24 mouse cellular contexts compared by ENCODE assay signal in the genomic region with DNA sequence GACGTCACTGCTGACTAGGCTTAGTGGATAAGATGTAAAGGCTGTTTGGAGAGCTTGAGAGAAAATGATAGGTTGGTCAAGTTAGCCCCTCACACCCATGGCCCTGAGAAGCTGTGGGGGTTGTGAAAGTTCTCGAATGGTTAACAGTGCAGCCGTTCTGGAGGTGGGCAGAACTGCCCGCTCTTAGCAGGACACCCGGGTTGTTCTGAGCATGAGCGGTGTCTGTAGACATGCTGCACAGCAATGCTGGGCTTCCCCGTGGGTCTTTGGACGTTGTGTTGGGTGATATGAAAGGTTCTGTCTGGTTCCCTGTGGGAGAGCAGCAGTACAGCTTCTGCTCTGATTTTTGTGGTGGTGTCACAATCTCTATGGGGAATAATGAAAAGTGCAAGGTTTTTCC. TPM values are rescaled to one million over a fixed set of nuclear protein-coding genes. Genes with fewer than 3 reads are reported as not detected.
DNase-seq lines count a peak whose midpoint lies in the region; ATAC-seq and TF ChIP-seq lines count a peak whose summit lies in the region.
"Had no signal": no experiment of that assay in that cellular context is flagged by ENCODE, and none has a peak within 500 bp of the region (broad histone marks: within the 10 kb centered on the region; RNA-seq: fewer than 3 reads in every experiment).

No protein-coding gene starts in this region.

- no peak overlapping the region for H3K4me3 ChIP-seq in liver, adult 2 months (ENCODE audit: insufficient read depth, low read depth, low read length)
- no peak overlapping the region for H3K4me3 ChIP-seq in liver, embryonic 11.5 days (ENCODE audit: low read depth, low read length)
- H3K4me3 ChIP-seq in midbrain, embryonic 11.5 days (ENCODE audit: low read depth, low read length), result no peak overlapping the region
- no peak overlapping the region for H3K4me3 ChIP-seq in midbrain, embryonic 16.5 days (ENCODE audit: low read depth, low read length)
- H3K4me3 ChIP-seq: embryonic facial prominence, embryonic 10.5 days; embryonic facial prominence, embryonic 12.5 days; forebrain, embryonic 13.5 days; forebrain, embryonic 15.5 days had no signal

- no peak for TF ChIP-seq POLR2A in liver, adult 2 months (IDR thresholded peaks at IDR 0.05; ENCODE audit: extremely low read depth, insufficient read depth, low read length)

- no peak overlapping the region for H3K9ac ChIP-seq in liver, adult 2 months (ENCODE audit: low read depth, low read length)
- H3K9ac ChIP-seq in liver, embryonic 11.5 days (ENCODE audit: low read depth, low read length), result no peak overlapping the region
- no peak overlapping the region for H3K9ac ChIP-seq in midbrain, embryonic 11.5 days (ENCODE audit: low read length)
- H3K9ac ChIP-seq in midbrain, embryonic 16.5 days (ENCODE audit: low read depth, low read length), result no peak overlapping the region
- H3K9ac ChIP-seq: embryonic facial prominence, embryonic 12.5 days; forebrain, embryonic 13.5 days; forebrain, embryonic 15.5 days had no signal

- no peak for ATAC-seq in liver, embryonic 11.5 days (replicated peaks; ENCODE audit: low FRiP score)
- ATAC-seq in midbrain, embryonic 11.5 days (ENCODE audit: low FRiP score), result no peak
- no peak for ATAC-seq in midbrain, embryonic 16.5 days
- ATAC-seq: activated CD4-positive, CD25-positive, alpha-beta regulatory T cell, adult 4 months; CD4-positive, CD25-positive, alpha-beta regulatory T cell, adult 4 months; forebrain, embryonic 13.5 days; forebrain, embryonic 15.5 days; Patski had no signal

- H3K27ac ChIP-seq in liver, adult 2 months (replicated peaks; ENCODE audit: insufficient read depth, low read depth, low read length), result peak overlapping the region; percentile 37; the same call in 1 of the 2 replicates
- no peak overlapping the region for H3K27ac ChIP-seq in liver, embryonic 11.5 days (ENCODE audit: low read depth, low read length)
- H3K27ac ChIP-seq in midbrain, embryonic 11.5 days (ENCODE audit: low read depth, low read length), result no peak overlapping the region
- no peak overlapping the region for H3K27ac ChIP-seq in midbrain, embryonic 16.5 days (ENCODE audit: low read length)
- H3K27ac ChIP-seq: embryonic facial prominence, embryonic 10.5 days; embryonic facial prominence, embryonic 12.5 days; forebrain, embryonic 13.5 days; forebrain, embryonic 15.5 days had no signal

- peaks cover 45% of the 10 kb centered on the region for H3K4me1 ChIP-seq in liver, adult 2 months (ENCODE audit: control insufficient read depth, insufficient read depth, low read length)
- no peaks in the 10 kb centered on the region for H3K4me1 ChIP-seq in liver, embryonic 11.5 days (replicated peaks; ENCODE audit: control insufficient read depth, insufficient read depth, low read length)
- peaks cover 10% of the 10 kb centered on the region for H3K4me1 ChIP-seq in midbrain, embryonic 11.5 days (ENCODE audit: control insufficient read depth, insufficient read depth, low read length)
- H3K4me1 ChIP-seq in midbrain, embryonic 16.5 days (ENCODE audit: control insufficient read depth, insufficient read depth, low read length), result peaks cover 21% of the 10 kb centered on the region

- intact Hi-C loops in heart, postnatal 14 days (cut with DNase I), result no loop called here

- H3K9me3 ChIP-seq in liver, embryonic 11.5 days (ENCODE audit: control insufficient read depth, low read length), result no peaks in the 10 kb centered on the region
- H3K9me3 ChIP-seq in midbrain, embryonic 11.5 days (ENCODE audit: control insufficient read depth, low read length), result no peaks in the 10 kb centered on the region
- H3K9me3 ChIP-seq in midbrain, embryonic 16.5 days (replicated peaks; ENCODE audit: control insufficient read depth, low read length, poor library complexity, severe bottlenecking), result no peaks in the 10 kb centered on the region
- H3K9me3 ChIP-seq: embryonic facial prominence, embryonic 10.5 days; embryonic facial prominence, embryonic 12.5 days; forebrain, embryonic 13.5 days; forebrain, embryonic 15.5 days had no signal

- no peak overlapping the region for H3K4me2 ChIP-seq in liver, embryonic 11.5 days
- H3K4me2 ChIP-seq in midbrain, embryonic 11.5 days, result no peak overlapping the region
- no peak overlapping the region for H3K4me2 ChIP-seq in midbrain, embryonic 16.5 days (ENCODE audit: low read length)
- H3K4me2 ChIP-seq: embryonic facial prominence, embryonic 12.5 days; forebrain, embryonic 13.5 days; forebrain, embryonic 15.5 days had no signal

- DNase-seq in heart, adult 11 months, result peak; percentile 64
- DNase-seq in heart, postnatal 14 days, result no peak
- DNase-seq in liver, adult 2 months (ENCODE audit: extremely low read depth, low read depth, low spot score), result no peak
- DNase-seq in liver, embryonic 11.5 days (ENCODE audit: low spot score), result no peak
- peak; percentile 78 for DNase-seq in midbrain, embryonic 11.5 days (ENCODE audit: low spot score, missing footprints)
- DNase-seq: adrenal gland, adult 8-10 months; adrenal gland, postnatal 14 days; adrenal gland, postnatal 36 days; B cell, adult 2 months; cerebellum, adult 11-12 months; cerebellum, adult 2 months; cerebellum, adult 9-10 months; cerebellum, postnatal 10 days; cerebellum, postnatal 25 days had no signal

- peaks cover 50% of the 10 kb centered on the region for H3K79me2 ChIP-seq in liver, adult 2 months (ENCODE audit: control insufficient read depth, insufficient read depth, low read length)

- H3K27me3 ChIP-seq in liver, adult 2 months (ENCODE audit: control insufficient read depth, insufficient read depth, low read length), result no peaks in the 10 kb centered on the region
- H3K27me3 ChIP-seq in liver, embryonic 11.5 days (replicated peaks; ENCODE audit: control insufficient read depth, insufficient read depth, low read length), result peaks cover 25% of the 10 kb centered on the region
- no peaks in the 10 kb centered on the region for H3K27me3 ChIP-seq in midbrain, embryonic 11.5 days (ENCODE audit: control insufficient read depth, insufficient read depth, low read length)
- no peaks in the 10 kb centered on the region for H3K27me3 ChIP-seq in midbrain, embryonic 16.5 days (ENCODE audit: control insufficient read depth, insufficient read depth, low read depth, low read length)
- H3K27me3 ChIP-seq: CH12.LX; embryonic facial prominence, embryonic 12.5 days; forebrain, embryonic 13.5 days; forebrain, embryonic 15.5 days; Patski had no signal

- WGBS in liver, adult 2 months, result 67% methylated on average over 8 of the region's 8 CpGs
- 85% methylated on average over 8 of the region's 8 CpGs for WGBS in liver, embryonic 11.5 days
- WGBS in midbrain, embryonic 11.5 days, result 90% methylated on average over 8 of the region's 8 CpGs
- 88% methylated on average over 8 of the region's 8 CpGs for WGBS in midbrain, embryonic 16.5 days

- H3K36me3 ChIP-seq in liver, adult 2 months (ENCODE audit: control insufficient read depth, insufficient read depth, low read length), result no peaks in the 10 kb centered on the region
- no peaks in the 10 kb centered on the region for H3K36me3 ChIP-seq in liver, embryonic 11.5 days (ENCODE audit: control insufficient read depth, insufficient read depth, low read length)
- H3K36me3 ChIP-seq in midbrain, embryonic 11.5 days (ENCODE audit: control insufficient read depth, insufficient read depth, low read length), result no peaks in the 10 kb centered on the region
- H3K36me3 ChIP-seq in midbrain, embryonic 16.5 days (ENCODE audit: control insufficient read depth, insufficient read depth, low read length), result no peaks in the 10 kb centered on the region
- H3K36me3 ChIP-seq: forebrain, embryonic 15.5 days; G1E had no signal

- no peak for TF ChIP-seq CTCF in liver, adult 2 months (IDR thresholded peaks at IDR 0.05; ENCODE audit: low read depth, low read length)

RNA-seq across cellular contexts. Expression of a gene that starts 5.3 kb away (rescaled TPM):
- total RNA-seq in heart, postnatal 14 days (2021), result 10 to 100 TPM; 47.7 to 50.7 TPM
- total RNA-seq in liver, adult 2 months (2014; rRNA removed), result 50.9 and 64.9 TPM in 2 replicates
- polyA plus RNA-seq in liver, adult 2 months (2012; rRNA removed), result 23.6 and 26.4 TPM in 2 replicates
- polyA plus RNA-seq in liver, embryonic 11.5 days (2014; fragmentation: Nextera tagmentation; extraction: Ambion mirVana), result 13.2 and 14.7 TPM in 2 replicates
- polyA plus RNA-seq in midbrain, embryonic 11.5 days (2014; fragmentation: Nextera tagmentation; extraction: Ambion mirVana), result 69.0 and 76.4 TPM in 2 replicates
- polyA plus RNA-seq in midbrain, embryonic 16.5 days (2015; fragmentation: Nextera tagmentation; extraction: Ambion mirVana), result 205 TPM in 2 replicates
- total RNA-seq: CH12.LX had no signal
- polyA plus RNA-seq: G1E had no signal

Comparison
In these comparisons a context has a peak if more than half of its experiments do, and no peak if none do; other contexts are left out.
1. DNase-seq: peak in heart, adult 11 months (single experiment) and midbrain, embryonic 11.5 days (single experiment); none in heart, postnatal 14 days (0 of 2), liver, adult 2 months (single experiment) and liver, embryonic 11.5 days (single experiment).